Comparison of ENCODE assay signal across 22 mouse cellular contexts in the genomic region with DNA sequence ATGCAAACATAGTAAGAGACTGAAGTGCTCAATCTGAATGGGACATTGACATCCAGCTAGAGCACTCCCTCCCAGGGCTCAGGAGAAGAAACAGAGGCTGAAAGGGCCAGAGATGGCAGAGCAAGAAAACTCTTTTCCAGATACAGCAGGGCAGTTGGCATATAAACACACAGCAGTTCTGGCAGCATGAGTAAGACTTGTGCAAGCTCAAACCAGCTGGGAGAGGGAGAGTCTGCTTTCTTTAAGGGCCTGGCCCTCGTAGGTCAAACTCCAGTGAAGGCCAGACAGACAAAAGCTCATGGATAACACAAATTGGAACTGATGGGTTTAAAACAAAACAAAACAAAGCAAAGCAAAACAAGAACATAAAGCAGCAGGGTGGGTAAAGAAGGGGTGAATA. TPM values are rescaled to one million over a fixed set of nuclear protein-coding genes. Genes with fewer than 3 reads are reported as not detected.
DNase-seq lines count a peak whose midpoint lies in the region; ATAC-seq lines count a peak whose summit lies in the region.
"Had no signal": no experiment of that assay in that cellular context is flagged by ENCODE, and none has a peak within 500 bp of the region (broad histone marks: within the 10 kb centered on the region; RNA-seq: fewer than 3 reads in every experiment).

No protein-coding gene starts in this region.

- H3K9me3 ChIP-seq in heart, embryonic 10.5 days: no peaks in the 10 kb centered on the region
- no peaks in the 10 kb centered on the region for H3K9me3 ChIP-seq in forebrain, embryonic 13.5 days (replicated peaks)
- H3K9me3 ChIP-seq: heart, embryonic 12.5 days; limb, embryonic 15.5 days; liver, embryonic 15.5 days had no signal

- H3K4me2 ChIP-seq in forebrain, embryonic 13.5 days: no peak overlapping the region
- H3K4me2 ChIP-seq: heart, embryonic 12.5 days; limb, embryonic 15.5 days; liver, embryonic 15.5 days; midbrain, embryonic 11.5 days had no signal

- no peak for ATAC-seq in forebrain, embryonic 13.5 days

- H3K27ac ChIP-seq in heart, embryonic 10.5 days: no peak overlapping the region
- H3K27ac ChIP-seq in forebrain, embryonic 13.5 days: no peak overlapping the region
- H3K27ac ChIP-seq: layer of hippocampus, adult 2 months; limb, embryonic 15.5 days; liver, embryonic 15.5 days had no signal

- no peak overlapping the region for H3K9ac ChIP-seq in forebrain, embryonic 13.5 days
- H3K9ac ChIP-seq: heart, embryonic 12.5 days; limb, embryonic 15.5 days; liver, embryonic 15.5 days had no signal

- H3K4me3 ChIP-seq in heart, embryonic 10.5 days: no peak overlapping the region
- no peak overlapping the region for H3K4me3 ChIP-seq in forebrain, embryonic 13.5 days
- H3K4me3 ChIP-seq: heart, embryonic 12.5 days; layer of hippocampus, adult 2 months; limb, embryonic 15.5 days; liver, embryonic 15.5 days had no signal

- WGBS in heart, embryonic 10.5 days: 28% methylated on average over 1 of the region's 1 CpGs
- WGBS in forebrain, embryonic 13.5 days: 26% methylated on average over 1 of the region's 1 CpGs

- H3K4me1 ChIP-seq in heart, embryonic 10.5 days: no peaks in the 10 kb centered on the region
- no peaks in the 10 kb centered on the region for H3K4me1 ChIP-seq in forebrain, embryonic 13.5 days
- H3K4me1 ChIP-seq: heart, embryonic 12.5 days; limb, embryonic 15.5 days; liver, embryonic 15.5 days had no signal

- intact Hi-C loops in heart, postnatal 14 days (cut with DNase I): loop anchor here (5.0 kb wide), 2 partner anchors 619 to 674 kb away; no protein-coding TSS in a partner anchor

- peaks cover 6% of the 10 kb centered on the region; the same call in 1 of the 2 replicates for H3K27me3 ChIP-seq in heart, embryonic 10.5 days (ENCODE audit: insufficient read depth, poor library complexity, severe bottlenecking)
- H3K27me3 ChIP-seq in forebrain, embryonic 13.5 days: no peaks in the 10 kb centered on the region
- H3K27me3 ChIP-seq: limb, embryonic 15.5 days had no signal

- peak; percentile 13 for DNase-seq in heart, embryonic 10.5 days (ENCODE audit: low spot score)
- DNase-seq in heart, postnatal 14 days: no peak
- DNase-seq in urinary bladder, adult 2 months (ENCODE audit: low spot score): peak; percentile 17
- no peak for DNase-seq in urinary bladder, postnatal 14 days (ENCODE audit: low spot score)
- peak; percentile 77 for DNase-seq in adipocyte (ENCODE audit: low spot score)
- no peak for DNase-seq in ovary, postnatal 36 days (ENCODE audit: low spot score)
- DNase-seq: adrenal gland, postnatal 36 days; cerebellum, adult 18-20 months; cerebellum, postnatal 25 days; embryo, embryonic 11 days; gastrocnemius, postnatal 36 days; kidney, adult 8-10 months; kidney, postnatal 14 days; layer of hippocampus, postnatal 36 days; right cerebral cortex, postnatal 25 days; thymus, postnatal 25 days had no signal

- no peaks in the 10 kb centered on the region for H3K36me3 ChIP-seq in heart, embryonic 10.5 days
- H3K36me3 ChIP-seq in forebrain, embryonic 13.5 days (ENCODE audit: poor library complexity, severe bottlenecking): no peaks in the 10 kb centered on the region
- H3K36me3 ChIP-seq: heart, embryonic 12.5 days; limb, embryonic 15.5 days; liver, embryonic 15.5 days had no signal

RNA-seq across cellular contexts. Expression of a gene that starts 36.3 kb away (rescaled TPM):
- 3.2 TPM in 2 replicates for polyA plus RNA-seq in heart, embryonic 10.5 days (2016; fragmentation: Nextera tagmentation; extraction: Ambion mirVana)
- 1 to 10 TPM in 1 of 2 experiments, under 1 TPM in 1; 0.73 to 1.7 TPM for total RNA-seq in heart, postnatal 14 days (2021)
- 4.4 and 5.9 TPM in 2 replicates for polyA plus RNA-seq in urinary bladder, adult 2 months (2012; rRNA removed)
- polyA plus RNA-seq in forebrain, embryonic 13.5 days (2015; fragmentation: Nextera tagmentation; extraction: Ambion mirVana): 7.9 and 8.4 TPM in 2 replicates

RNA-seq across cellular contexts. Expression of a gene that starts 36.4 kb away (rescaled TPM):
- 29.8 and 32.8 TPM in 2 replicates for polyA plus RNA-seq in heart, embryonic 10.5 days (2016; fragmentation: Nextera tagmentation; extraction: Ambion mirVana)
- total RNA-seq in heart, postnatal 14 days (2021): 10 to 100 TPM; 13.1 to 14.6 TPM
- polyA plus RNA-seq in urinary bladder, adult 2 months (2012; rRNA removed): 40.8 and 55.5 TPM in 2 replicates
- 28.8 and 31.6 TPM in 2 replicates for polyA plus RNA-seq in forebrain, embryonic 13.5 days (2015; fragmentation: Nextera tagmentation; extraction: Ambion mirVana)

RNA-seq across cellular contexts. Expression of a gene that starts 54.5 kb away (rescaled TPM):
- polyA plus RNA-seq in heart, embryonic 10.5 days (2016; fragmentation: Nextera tagmentation; extraction: Ambion mirVana): 18.9 and 33.3 TPM in 2 replicates
- total RNA-seq in heart, postnatal 14 days (2021): 10 to 100 TPM; 48.8 to 49.7 TPM
- polyA plus RNA-seq in urinary bladder, adult 2 months (2012; rRNA removed): 47.1 and 55.6 TPM in 2 replicates
- polyA plus RNA-seq in forebrain, embryonic 13.5 days (2015; fragmentation: Nextera tagmentation; extraction: Ambion mirVana): 20.5 and 22.0 TPM in 2 replicates

Comparison
In these comparisons a context has a peak if more than half of its experiments do, and no peak if none do; other contexts are left out.
1. DNase-seq: peak in heart, embryonic 10.5 days (single experiment), urinary bladder, adult 2 months (single experiment) and adipocyte (single experiment); none in heart, postnatal 14 days (0 of 2), urinary bladder, postnatal 14 days (single experiment) and ovary, postnatal 36 days (single experiment).